Mouse (Mus musculus) neural tube, embryonic 12.5 days (tissue): ENCODE data around the gene Tex21. TPM values are rescaled to one million over a fixed set of nuclear protein-coding genes. Genes with fewer than 3 reads are reported as not detected.
A peak's percentile ranks its signal among the peaks of the same experiment; 100 is the strongest.
"Not testable (repeated sequence)": the region's sequence is repeated elsewhere in the genome, so short reads cannot be mapped to it uniquely, and the experiment has no call there.

ENCODE experiments used
- ATAC-seq: fragments of 200-750 bp; cut with Nextera tagmentation; 2 replicates; pipeline ENCODE4 v1.8.0; 2017; ENCODE audit warnings: low read depth, mild to moderate bottlenecking, moderate TSS enrichment, moderate library complexity; ENCODE audit not compliant: low FRiP score
- H3K27ac ChIP-seq: fragments of 300-500 bp; sonication (generic); 2 replicates; pipeline ENCODE4 v1.5.1; 2016
- H3K27me3 ChIP-seq: fragments of 300-500 bp; sonication (generic); replicated peaks from 2 replicates; pipeline ENCODE4 v1.6.1; 2016; ENCODE audit warnings: mild to moderate bottlenecking
- H3K36me3 ChIP-seq: fragments of 300-500 bp; sonication (generic); 2 replicates; pipeline ENCODE4 v1.6.1; 2016; ENCODE audit warnings: mild to moderate bottlenecking
- H3K4me1 ChIP-seq: fragments of 300-500 bp; sonication (generic); 2 replicates; pipeline ENCODE4 v1.6.1; 2016
- H3K4me2 ChIP-seq: fragments of 300-500 bp; sonication (generic); replicated peaks from 2 replicates; pipeline ENCODE4 v1.6.1; 2016; ENCODE audit warnings: mild to moderate bottlenecking
- H3K4me3 ChIP-seq: fragments of 300-500 bp; sonication (generic); 2 replicates; pipeline ENCODE4 v1.5.1; 2016
- H3K9ac ChIP-seq: fragments of 300-500 bp; sonication (generic); 2 replicates; pipeline ENCODE4 v1.6.1; 2016; ENCODE audit warnings: mild to moderate bottlenecking
- H3K9me3 ChIP-seq: fragments of 300-500 bp; sonication (generic); 2 replicates; pipeline ENCODE4 v1.6.1; 2016; ENCODE audit warnings: mild to moderate bottlenecking
- WGBS: fragments of 180-500 bp; shearing (Covaris S2); methylation state at CpG from one replicate; pipeline ENCODE4 v1.1.7; 2016; 5-methylcytosine and 5-hydroxymethylcytosine counted together
- polyA plus RNA-seq: library from polyadenylated mRNA; unstranded; fragments of >200 nt; fragmentation: Nextera tagmentation; extraction: Ambion mirVana; gene quantifications from 2 replicates; pipeline ENCODE4 v1.2.1, GENCODE M21; 2016

Gene Tex21
- polyA plus RNA-seq, 1 experiment from 2014 or later, result not detected

DNA sequence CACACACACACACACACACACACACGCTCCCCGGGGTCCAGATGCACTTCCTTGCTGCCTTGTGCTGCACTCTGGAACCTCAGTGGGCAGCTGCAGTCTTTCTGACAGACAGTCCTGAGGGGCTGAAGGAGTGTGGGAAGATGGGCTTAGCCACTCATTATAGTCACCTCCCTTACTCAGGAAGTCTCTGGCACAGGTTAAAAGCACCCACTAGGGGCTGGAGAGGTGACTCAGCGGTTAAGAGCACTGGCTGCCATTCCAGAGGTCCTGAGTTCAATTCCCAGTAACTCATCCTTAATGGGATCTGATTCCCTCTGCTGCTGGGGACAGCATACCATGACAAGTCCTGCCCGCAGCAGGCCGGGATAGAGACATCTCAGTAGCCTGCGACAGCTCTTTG, 15.9 kb downstream of the Tex21 start:
- no peak overlapping the region for H3K4me3 ChIP-seq
- no peak overlapping the region for H3K9ac ChIP-seq
- no peaks in the 10 kb centered on the region for H3K4me1 ChIP-seq
- no peaks in the 10 kb centered on the region for H3K27me3 ChIP-seq
- no peaks in the 10 kb centered on the region for H3K9me3 ChIP-seq
- no peaks in the 10 kb centered on the region for H3K36me3 ChIP-seq
- H3K4me2 ChIP-seq, result no peak overlapping the region
- 82% methylated on average over 6 of the region's 6 CpGs for WGBS
- ATAC-seq, result no peak
- H3K27ac ChIP-seq, result no peak overlapping the region

DNA sequence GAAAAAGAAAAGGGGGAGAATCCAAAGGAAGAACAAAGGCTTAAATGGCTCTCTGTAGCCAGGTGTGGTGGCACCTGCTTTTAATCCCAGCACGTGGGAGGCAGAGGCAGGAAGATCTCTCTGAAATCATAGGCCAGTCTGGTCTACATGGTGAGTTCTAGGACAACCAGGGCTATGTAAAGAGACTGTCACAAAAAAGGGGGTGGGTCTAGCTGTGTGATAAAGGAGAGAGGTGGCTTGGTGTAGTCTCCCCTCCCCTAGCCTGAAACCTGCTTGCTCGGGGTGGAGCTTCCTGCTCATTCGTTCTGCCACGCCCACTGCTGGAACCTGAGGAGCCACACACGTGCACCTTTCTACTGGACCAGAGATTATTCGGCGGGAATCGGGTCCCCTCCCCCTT, 24.4 kb downstream of the Tex21 start:
- H3K9ac ChIP-seq, H3K4me2 ChIP-seq, H3K4me3 ChIP-seq, H3K27ac ChIP-seq, ATAC-seq, H3K27me3 ChIP-seq, H3K36me3 ChIP-seq, H3K9me3 ChIP-seq, H3K4me1 ChIP-seq: not testable (repeated sequence)
- WGBS, result 61% methylated on average over 3 of the region's 8 CpGs

DNA sequence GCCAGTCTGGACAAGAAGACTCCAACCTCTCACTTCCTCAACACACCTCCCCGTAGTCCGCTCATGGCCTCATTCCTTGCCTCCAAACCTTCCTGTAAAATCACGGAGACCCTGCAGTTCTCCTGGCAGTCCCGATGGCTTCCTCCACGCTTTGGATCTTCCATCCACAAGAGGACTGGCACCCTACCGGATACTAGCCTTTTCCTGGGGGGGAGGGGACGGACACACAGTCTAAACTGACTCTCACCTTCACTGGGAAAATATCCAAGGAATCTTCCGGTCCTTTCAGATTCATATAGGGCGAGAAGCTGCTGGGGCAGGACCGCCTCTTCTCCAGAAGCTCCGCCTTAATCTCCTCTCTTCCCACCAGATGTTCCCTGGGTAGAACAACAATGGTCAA, 29.8 kb downstream of the Tex21 start:
- Histone ChIP-seq H3K9me3 (no peaks in the 10 kb centered on the region), H3K4me1 (no peaks in the 10 kb centered on the region), H3K36me3 (no peaks in the 10 kb centered on the region), H3K27ac (no peak overlapping the region), H3K4me2 (no peak overlapping the region), H3K27me3 (no peaks in the 10 kb centered on the region), H3K9ac (no peak overlapping the region), H3K4me3 (no peak overlapping the region)
- 76% methylated on average over 11 of the region's 11 CpGs for WGBS
- ATAC-seq, result no peak

DNA sequence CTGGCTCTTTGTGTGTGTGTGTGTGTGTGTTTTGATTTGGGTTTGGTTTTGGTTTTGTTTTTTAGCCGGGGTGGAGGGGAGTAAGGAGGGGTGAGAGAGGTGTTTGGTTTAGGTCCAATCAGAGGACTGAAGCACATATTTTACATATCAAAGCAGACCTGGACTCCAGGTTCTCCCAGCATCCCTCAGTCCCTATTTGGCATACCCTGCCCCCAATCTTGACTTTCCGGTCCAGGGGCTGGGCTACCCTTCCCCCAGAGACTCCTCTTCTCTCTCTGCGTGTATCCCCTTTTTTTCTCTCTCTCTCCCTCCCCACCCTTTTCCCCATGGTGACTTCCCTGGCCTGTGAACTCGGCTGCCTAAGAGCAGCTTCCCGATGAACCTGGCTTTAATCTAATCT, 31.4 kb downstream of the Tex21 start:
- no peaks in the 10 kb centered on the region for H3K9me3 ChIP-seq
- no peak overlapping the region for H3K9ac ChIP-seq
- no peaks in the 10 kb centered on the region for H3K4me1 ChIP-seq
- no peaks in the 10 kb centered on the region for H3K27me3 ChIP-seq
- H3K4me3 ChIP-seq, result no peak overlapping the region
- no peaks in the 10 kb centered on the region for H3K36me3 ChIP-seq
- 28% methylated on average over 5 of the region's 5 CpGs for WGBS
- H3K27ac ChIP-seq, result no peak overlapping the region
- ATAC-seq, result no peak
- H3K4me2 ChIP-seq, result no peak overlapping the region

DNA sequence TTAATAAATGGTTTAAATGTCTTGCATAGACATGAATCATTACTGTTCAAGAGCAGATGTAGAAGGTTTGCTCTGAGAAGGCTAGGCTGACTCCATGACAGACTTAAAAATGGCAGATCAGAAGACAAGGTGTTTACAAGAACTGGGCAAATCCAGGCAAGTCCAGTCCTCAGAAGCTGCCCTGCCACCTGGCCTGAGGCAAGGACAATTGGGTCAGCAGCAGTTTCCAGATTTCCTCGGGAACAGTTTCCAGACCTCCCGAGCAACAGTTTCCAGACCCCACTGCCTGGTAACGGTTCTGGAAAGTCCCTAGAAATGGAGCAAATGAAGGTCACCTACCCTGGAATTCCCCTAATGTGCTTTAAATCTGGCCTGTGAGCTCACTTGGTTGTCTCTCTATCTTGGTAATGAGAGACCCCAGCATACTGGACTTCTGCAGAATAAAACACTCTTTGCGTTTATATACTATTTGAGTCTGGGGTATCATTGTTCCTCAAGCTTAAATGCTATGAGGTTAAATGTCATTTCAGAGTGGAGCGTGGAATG, 37.0 kb downstream of the Tex21 start:
- Histone ChIP-seq H3K36me3 (no peaks in the 10 kb centered on the region), H3K4me2 (no peak overlapping the region), H3K27me3 (no peaks in the 10 kb centered on the region), H3K4me3 (no peak overlapping the region), H3K4me1 (no peaks in the 10 kb centered on the region), H3K27ac (no peak overlapping the region), H3K9ac (no peak overlapping the region), H3K9me3 (no peaks in the 10 kb centered on the region)
- WGBS, result 92% methylated on average over 5 of the region's 5 CpGs
- no peak for ATAC-seq

DNA sequence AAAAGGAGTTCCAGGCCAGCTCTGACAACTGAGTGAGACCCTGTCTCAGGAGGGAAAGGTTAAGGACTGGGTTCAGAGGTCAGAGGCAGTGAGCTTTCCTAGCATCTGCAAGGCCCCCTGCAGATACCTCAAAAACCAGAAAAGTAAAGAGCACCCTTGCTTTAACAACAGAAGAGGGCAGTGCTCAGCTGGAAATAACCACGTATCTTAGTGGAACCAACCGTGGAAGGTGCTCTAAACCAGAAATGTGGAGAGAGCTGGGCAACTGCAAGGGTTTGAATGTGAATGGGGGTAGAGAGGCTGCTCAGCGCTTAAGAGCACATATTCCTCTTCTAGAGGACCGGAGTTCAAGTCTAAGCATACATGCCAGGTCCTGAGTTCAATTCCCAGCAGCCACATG, 46.2 kb downstream of the Tex21 start:
- Histone ChIP-seq H3K9me3 (no peaks in the 10 kb centered on the region), H3K36me3 (no peaks in the 10 kb centered on the region), H3K4me3 (no peak overlapping the region), H3K4me2 (no peak overlapping the region), H3K27ac (no peak overlapping the region), H3K9ac (no peak overlapping the region), H3K27me3 (peaks cover under 1% of the 10 kb centered on the region; the same call in 1 of the 2 replicates), H3K4me1 (no peaks in the 10 kb centered on the region; the same call in 1 of the 2 replicates)
- 70% methylated on average over 4 of the region's 4 CpGs for whole genome bisulfite sequencing
- no peak for ATAC-seq

DNA sequence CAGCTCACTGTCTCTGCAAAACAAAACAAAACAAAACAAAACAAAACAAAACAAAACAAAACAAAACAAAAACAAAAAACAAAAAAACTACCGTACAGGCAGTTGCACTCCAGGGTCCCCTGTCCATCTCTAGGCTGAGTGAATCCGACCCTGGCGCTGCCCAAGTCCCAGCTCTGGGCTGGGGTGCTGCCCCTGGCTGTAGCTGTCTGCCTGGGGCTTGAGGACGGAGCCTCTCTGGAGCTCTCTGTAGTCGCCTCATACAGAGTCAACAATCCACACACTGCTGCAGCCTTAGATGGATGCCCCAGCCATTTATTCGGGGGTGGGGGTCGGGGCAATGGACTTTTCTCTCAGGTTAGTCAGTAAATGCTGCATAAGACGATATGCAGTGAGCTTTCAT, 49.5 kb downstream of the Tex21 start:
- Histone ChIP-seq H3K4me1 (no peaks in the 10 kb centered on the region; the same call in 1 of the 2 replicates), H3K27me3 (peaks cover 3% of the 10 kb centered on the region; the same call in 1 of the 2 replicates), H3K9me3 (no peaks in the 10 kb centered on the region), H3K4me2 (peak overlapping the region; percentile 91), H3K4me3 (no peak overlapping the region), H3K9ac (0 out of 2 replicates have a peak overlapping the region, but pooled peaks have one; percentile 41), H3K27ac (no peak overlapping the region), H3K36me3 (no peaks in the 10 kb centered on the region)
- 38% methylated on average over 8 of the region's 8 CpGs for WGBS
- ATAC-seq, result 0 out of 2 replicates have a peak, but pooled peaks have one; percentile 46

DNA sequence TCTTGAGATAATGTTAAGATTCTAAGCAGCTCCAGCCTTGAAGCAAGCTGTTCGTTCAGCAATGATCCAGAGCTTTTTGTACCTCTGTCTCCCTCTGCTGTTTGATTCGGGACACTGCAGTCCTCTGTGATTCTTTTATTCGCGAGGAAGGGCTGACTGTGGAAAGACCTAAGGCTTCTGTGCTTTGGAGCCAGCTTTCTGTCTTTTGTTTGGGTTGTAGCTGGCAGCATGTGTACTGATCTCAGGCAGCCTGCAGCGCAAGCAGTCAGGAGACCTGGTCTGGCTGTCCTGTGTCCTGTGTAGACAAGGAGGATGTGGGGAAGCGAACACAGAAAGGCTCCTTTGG, 49.9 kb downstream of the Tex21 start:
- H3K4me2 ChIP-seq, result peak overlapping the region; percentile 91
- H3K9me3 ChIP-seq, result no peaks in the 10 kb centered on the region
- peaks cover 3% of the 10 kb centered on the region; the same call in 1 of the 2 replicates for H3K27me3 ChIP-seq
- H3K9ac ChIP-seq, result peak overlapping the region; percentile 41; the same call in 1 of the 2 replicates
- peak overlapping the region; percentile 34; the same call in 1 of the 2 replicates for H3K4me3 ChIP-seq
- H3K27ac ChIP-seq, result no peak overlapping the region
- 9% methylated on average over 6 of the region's 6 CpGs for WGBS
- no peaks in the 10 kb centered on the region for H3K36me3 ChIP-seq
- H3K4me1 ChIP-seq, result no peaks in the 10 kb centered on the region; the same call in 1 of the 2 replicates
- peak; percentile 88 for ATAC-seq

DNA sequence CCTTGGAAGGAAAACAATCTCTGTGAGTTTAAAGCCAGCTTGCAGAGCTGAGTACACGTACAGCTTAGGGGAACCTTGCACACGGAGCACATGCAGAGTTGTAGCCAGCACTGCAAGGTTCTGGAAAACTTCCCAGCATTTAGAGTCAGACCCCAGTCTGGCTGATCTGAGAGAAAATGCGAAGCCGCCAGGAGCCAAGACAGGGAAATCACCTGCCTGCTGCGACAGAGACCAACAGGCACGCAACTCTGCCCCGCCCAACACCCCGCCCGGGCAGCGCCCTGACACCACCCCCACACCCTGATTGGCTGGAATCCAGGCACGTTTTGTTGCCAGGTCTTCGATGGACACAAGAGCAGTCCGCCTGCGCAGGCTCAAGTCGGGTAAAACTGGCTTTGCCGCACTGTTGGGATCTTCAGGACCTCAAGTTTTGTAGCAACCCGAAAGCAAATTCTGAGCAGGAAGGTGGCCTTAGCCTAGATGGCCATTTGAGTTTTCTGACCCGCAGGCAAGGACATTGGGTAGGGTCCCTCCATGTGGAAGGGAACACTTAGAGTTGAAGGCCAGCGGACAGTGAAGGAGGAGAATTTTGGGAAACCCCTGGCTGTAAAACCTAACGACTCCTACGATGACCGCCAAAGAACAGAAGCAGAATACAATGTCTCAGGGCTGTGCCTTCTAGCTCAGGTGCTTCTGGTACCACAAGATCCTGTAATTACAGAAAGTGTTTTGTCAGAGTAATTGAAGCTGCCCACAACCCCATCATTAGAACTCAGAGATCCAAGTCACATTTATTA, 50.4 kb downstream of the Tex21 start:
- ATAC-seq, result peak; percentile 85
- peak overlapping the region; percentile 41; the same call in 1 of the 2 replicates for H3K9ac ChIP-seq
- H3K4me3 ChIP-seq, result peak overlapping the region; percentile 34
- peak overlapping the region; percentile 91 for H3K4me2 ChIP-seq
- H3K4me1 ChIP-seq, result no peaks in the 10 kb centered on the region; the same call in 1 of the 2 replicates
- H3K9me3 ChIP-seq, result no peaks in the 10 kb centered on the region
- no peak overlapping the region for H3K27ac ChIP-seq
- H3K27me3 ChIP-seq, result peaks cover 3% of the 10 kb centered on the region; the same call in 1 of the 2 replicates
- no peaks in the 10 kb centered on the region for H3K36me3 ChIP-seq
- under 1% methylated on average over 22 of the region's 22 CpGs for WGBS

DNA sequence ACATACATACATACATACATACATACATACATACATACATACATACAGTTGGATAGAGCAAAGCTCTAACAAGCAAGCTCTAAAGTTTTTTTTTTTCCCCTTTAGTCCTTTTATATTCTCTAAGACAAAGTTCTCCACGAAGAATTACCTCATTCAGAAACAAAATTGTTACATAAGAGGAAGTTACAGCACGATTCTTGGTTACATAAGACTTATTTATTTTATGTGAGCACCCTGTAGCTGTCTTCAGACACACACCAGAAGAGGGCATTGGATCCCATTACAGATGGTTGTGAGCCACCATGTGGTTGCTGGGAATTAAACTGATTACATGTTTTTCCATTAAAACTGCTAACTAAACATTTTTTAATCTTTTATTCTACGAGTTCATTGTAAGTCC, 52.0 kb downstream of the Tex21 start:
- Histone ChIP-seq H3K4me3 (no peak overlapping the region), H3K4me2 (no peak overlapping the region), H3K36me3 (no peaks in the 10 kb centered on the region), H3K9me3 (no peaks in the 10 kb centered on the region), H3K27ac (no peak overlapping the region), H3K4me1 (no peaks in the 10 kb centered on the region; the same call in 1 of the 2 replicates), H3K9ac (no peak overlapping the region), H3K27me3 (peaks cover 3% of the 10 kb centered on the region; the same call in 1 of the 2 replicates)
- ATAC-seq, result no peak
- WGBS, result 75% methylated on average over 3 of the region's 3 CpGs

DNA sequence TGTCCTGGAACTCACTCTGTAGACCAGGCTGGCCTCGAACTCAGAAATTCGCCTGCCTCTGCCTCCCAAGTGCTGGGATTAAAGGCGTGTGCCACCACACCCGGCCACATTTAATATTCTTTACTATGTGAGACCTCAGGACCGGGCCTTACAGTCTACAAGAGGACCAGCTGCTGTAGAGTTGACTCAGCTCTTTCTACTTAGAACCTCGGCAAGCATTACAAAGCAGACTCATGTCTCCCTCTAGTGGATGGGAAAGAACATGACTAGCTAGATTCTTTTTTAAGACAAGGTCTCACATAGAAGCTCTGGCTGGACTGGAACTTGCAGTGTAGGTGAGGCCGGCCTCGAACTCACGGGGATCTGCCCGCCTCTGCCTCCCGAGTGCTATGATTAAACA, 55.6 kb downstream of the Tex21 start:
- peaks cover 3% of the 10 kb centered on the region; the same call in 1 of the 2 replicates for H3K27me3 ChIP-seq
- no peak overlapping the region for H3K4me3 ChIP-seq
- H3K27ac ChIP-seq, result no peak overlapping the region
- WGBS, result 49% methylated on average over 11 of the region's 11 CpGs
- no peaks in the 10 kb centered on the region for H3K9me3 ChIP-seq
- no peaks in the 10 kb centered on the region for H3K36me3 ChIP-seq
- H3K4me1 ChIP-seq, result no peaks in the 10 kb centered on the region; the same call in 1 of the 2 replicates
- H3K9ac ChIP-seq, result no peak overlapping the region
- no peak overlapping the region for H3K4me2 ChIP-seq
- peak; percentile 41; the same call in 1 of the 2 replicates for ATAC-seq

DNA sequence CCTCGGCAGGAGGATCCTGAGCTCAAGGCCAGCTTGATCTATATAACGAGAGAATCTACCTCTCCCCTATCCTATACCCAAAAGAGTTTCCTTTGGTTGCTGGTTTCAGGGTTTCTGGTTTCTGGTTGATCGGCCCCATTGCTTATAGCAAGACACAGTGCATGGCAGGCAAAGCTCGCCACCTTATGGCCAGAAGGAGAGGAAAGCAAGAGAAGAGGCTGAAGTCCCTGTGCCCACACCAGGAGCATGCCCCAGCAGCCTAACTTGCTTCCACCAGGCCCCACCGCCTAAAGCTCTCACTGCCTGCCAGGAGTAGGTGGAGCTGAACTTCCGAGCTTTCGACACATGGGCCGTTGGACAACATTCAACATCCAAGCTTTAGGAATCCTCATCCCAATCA, 58.7 kb downstream of the Tex21 start:
- WGBS, result 42% methylated on average over 8 of the region's 8 CpGs
- no peak for ATAC-seq
- H3K4me2 ChIP-seq, result no peak overlapping the region
- no peaks in the 10 kb centered on the region for H3K9me3 ChIP-seq
- no peak overlapping the region for H3K27ac ChIP-seq
- H3K27me3 ChIP-seq, result no peaks in the 10 kb centered on the region
- no peaks in the 10 kb centered on the region for H3K4me1 ChIP-seq
- H3K4me3 ChIP-seq, result no peak overlapping the region
- H3K36me3 ChIP-seq, result no peaks in the 10 kb centered on the region
- no peak overlapping the region for H3K9ac ChIP-seq
